Mouse (Mus musculus) liver, embryonic 14.5 days (tissue): ENCODE results near the gene Prkab1.

Source experiments
- CTCF ChIP-seq: IDR thresholded peaks from 2 replicates; pipeline ENCODE4 v1.5.1; 2016; ENCODE audit warnings: antibody characterized with exemption, low read depth, control low read depth
- EP300 ChIP-seq: IDR thresholded peaks from 2 replicates; pipeline ENCODE4 v1.6.1; 2016; ENCODE audit warnings: antibody characterized with exemption, low read depth

GRCm38 (mm10) chr5:116037731-116038130 is 13.4 kb upstream of the Prkab1 start:
- no peak for TF ChIP-seq CTCF
- TF ChIP-seq EP300 = no peak
